Mouse (Mus musculus): Measurements from ENCODE around the gene Odf3l2. TPM values are rescaled to one million over a fixed set of nuclear protein-coding genes. Genes with fewer than 3 reads are reported as not detected.

The Odf3l2 gene
- polyA plus RNA-seq, 1 experiment: not detected

DNA sequence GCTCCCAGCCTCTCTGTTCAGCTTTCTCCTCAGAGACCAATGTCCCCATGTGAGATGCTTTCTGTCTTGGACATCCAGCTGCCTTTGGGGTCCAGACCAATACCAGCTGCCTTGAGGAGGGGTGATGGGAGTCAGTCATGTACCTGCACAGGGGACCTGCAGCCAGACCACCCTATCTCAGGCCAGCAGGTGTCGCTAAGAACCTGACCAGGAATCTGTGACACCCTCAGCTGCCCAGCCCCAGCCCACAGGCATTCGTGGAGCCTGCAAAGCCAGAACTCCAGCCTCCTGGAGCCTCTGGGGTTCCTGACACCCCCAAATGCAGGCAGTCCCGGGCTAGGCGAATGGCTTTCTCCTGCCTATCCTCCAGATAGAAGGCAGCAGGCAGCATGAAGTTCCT is 13.3 kb upstream of the Odf3l2 start:
- no peak for TF ChIP-seq GATA1 (IDR thresholded peaks at IDR 0.05; ENCODE audit: low read length)

DNA sequence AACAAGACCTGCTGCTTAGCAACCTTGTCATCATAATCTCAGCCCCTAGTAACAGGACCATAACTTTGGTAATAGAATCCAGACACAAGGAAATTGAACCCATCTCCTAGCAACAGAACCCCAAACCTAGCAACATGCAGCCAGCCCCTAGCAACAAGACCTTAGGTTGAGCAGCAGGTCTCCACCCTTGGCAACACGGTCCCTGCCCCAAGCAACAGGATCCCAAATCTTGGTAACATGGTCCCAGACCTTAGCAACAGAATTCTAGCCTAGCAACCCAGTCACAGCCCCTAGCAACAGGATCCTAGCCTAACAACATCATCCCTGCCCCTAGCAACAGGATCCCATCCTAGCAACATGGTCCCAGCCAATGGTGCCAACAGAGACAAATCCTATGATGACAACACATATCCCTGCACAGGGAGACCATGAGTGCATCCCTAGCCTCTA is 9.4 kb upstream of the Odf3l2 start:
- no peak for TF ChIP-seq GATA1 (IDR thresholded peaks at IDR 0.05; ENCODE audit: low read length)

- TF ChIP-seq GATA1 (IDR thresholded peaks at IDR 0.05; ENCODE audit: low read length): no peak
Measured at GRCm38 (mm10) chr10:79652789-79653188, 7.3 kb upstream of the Odf3l2 start.

GRCm38 (mm10) chr10:79649070-79649751 is 3.7 kb upstream of the Odf3l2 start:
- TF ChIP-seq GATA1 (IDR thresholded peaks at IDR 0.05; ENCODE audit: low read length): no peak

DNA sequence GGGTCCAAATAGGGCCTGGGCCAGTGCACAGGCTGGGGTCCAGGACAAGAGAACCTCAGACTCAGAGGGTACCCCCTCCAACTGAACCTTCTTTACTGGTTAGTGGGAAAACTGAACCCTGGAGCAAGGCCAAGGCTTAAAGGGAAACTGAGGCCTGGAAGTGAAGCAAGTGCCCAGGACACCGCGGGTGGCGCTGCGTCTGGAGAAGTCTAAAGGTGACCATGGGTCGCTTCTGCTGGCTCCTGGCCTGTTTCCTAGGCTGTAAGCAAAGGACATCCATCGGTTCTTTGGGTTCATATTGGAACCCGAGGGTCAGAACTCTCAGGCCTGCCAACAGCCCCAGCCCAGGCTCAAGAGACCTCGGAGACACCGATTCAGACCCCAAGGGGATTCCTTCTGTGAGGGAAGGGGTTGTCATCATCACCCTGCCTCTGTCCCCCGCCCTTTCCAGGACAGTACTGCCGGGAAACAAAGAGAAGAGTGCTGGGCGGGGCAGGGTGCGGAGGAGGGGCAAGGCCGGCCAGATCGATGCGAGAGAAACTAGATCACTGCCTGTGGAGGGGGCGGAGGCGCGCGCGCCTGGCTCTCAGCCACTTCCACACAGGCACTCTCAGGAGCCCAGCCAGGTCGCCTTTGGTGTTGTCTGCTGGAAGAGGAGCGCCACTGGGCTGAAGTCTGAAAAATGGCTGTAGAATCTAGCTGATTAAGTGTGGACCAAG is 6.9 kb downstream of the Odf3l2 start:
- no peak for TF ChIP-seq GATA1 (IDR thresholded peaks at IDR 0.05; ENCODE audit: low read length)

GRCm38 (mm10) chr10:79637128-79638110 is 8.1 kb downstream of the Odf3l2 start, which contains the start of gene Shc2:
Gene Shc2, minus strand, starts transcription at chr10:79637918.
- no peak for TF ChIP-seq GATA1 (IDR thresholded peaks at IDR 0.05; ENCODE audit: low read length)

- TF ChIP-seq GATA1 (IDR thresholded peaks at IDR 0.05; ENCODE audit: low read length): no peak
Measured at GRCm38 (mm10) chr10:79636287-79636686, 9.3 kb downstream of the Odf3l2 start.

- TF ChIP-seq GATA1 (IDR thresholded peaks at IDR 0.05; ENCODE audit: low read length): no peak
Measured at GRCm38 (mm10) chr10:79633006-79633777, 12.3 kb downstream of the Odf3l2 start.

GRCm38 (mm10) chr10:79631432-79631831 is 14.1 kb downstream of the Odf3l2 start:
- no peak for TF ChIP-seq GATA1 (IDR thresholded peaks at IDR 0.05; ENCODE audit: low read length)

DNA sequence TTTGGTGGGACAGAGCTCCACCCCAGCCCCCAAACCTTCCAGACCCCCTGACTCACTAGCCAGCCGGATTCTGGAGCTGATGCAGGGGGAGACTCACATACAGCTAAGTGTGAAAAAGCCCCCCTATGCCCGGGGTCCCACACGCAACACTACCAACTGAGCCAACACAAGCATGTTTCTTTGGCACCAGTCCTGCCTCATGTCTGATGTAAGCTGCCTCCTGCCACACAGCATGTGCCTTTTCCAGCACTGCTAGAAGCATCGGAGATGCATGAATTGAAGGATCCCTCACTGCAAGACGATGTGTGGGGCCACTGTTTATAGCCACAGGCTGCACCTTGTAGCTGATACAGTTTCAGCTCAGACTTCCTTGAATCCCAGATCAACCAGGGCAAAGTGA is 17.2 kb downstream of the Odf3l2 start:
- TF ChIP-seq GATA1 (IDR thresholded peaks at IDR 0.05; ENCODE audit: low read length): no peak

GRCm38 (mm10) chr10:79626156-79626555 is 19.4 kb downstream of the Odf3l2 start:
- TF ChIP-seq GATA1 (IDR thresholded peaks at IDR 0.05; ENCODE audit: low read length): no peak

DNA sequence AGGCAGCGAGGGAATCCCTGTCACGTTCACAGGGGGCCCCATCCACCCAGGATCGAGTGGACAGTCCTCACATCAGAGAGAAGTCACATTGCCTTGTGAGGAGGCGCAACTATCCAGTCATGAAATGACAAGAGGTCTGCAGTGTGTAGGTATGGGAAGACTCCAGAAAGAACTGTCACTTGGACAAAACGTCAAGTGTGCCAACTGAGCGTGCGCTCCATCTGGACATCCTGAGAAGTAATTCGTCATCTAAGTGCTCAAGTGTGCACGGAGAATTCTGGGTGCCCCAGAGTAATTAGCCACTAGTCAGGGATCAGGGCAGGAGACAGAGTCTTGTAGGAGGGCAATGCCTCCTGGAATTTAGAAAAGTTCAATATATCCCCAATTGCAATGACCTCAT is 20.1 kb downstream of the Odf3l2 start:
- TF ChIP-seq GATA1 (IDR thresholded peaks at IDR 0.05; ENCODE audit: low read length): no peak

DNA sequence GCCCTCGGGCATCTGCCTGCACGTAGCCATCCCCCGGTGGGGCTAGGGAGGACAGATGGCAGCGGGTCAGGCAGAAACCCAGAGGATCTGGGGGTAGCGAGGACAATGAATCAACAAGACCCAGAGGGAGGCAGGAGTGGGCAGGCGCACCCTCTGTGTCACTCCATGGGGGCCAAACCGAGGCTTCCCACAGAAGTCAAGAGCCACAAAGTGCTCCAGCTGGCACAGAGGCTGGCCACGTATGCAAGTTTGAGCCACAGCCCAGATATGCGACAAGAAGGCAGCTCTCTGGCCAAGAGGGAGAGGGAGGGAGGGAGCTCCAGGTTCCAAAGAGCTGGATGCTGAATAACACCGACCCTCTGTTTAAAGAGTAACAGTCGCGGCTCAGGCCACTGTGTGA is 21.6 kb downstream of the Odf3l2 start:
- no peak for TF ChIP-seq GATA1 (IDR thresholded peaks at IDR 0.05; ENCODE audit: low read length)

DNA sequence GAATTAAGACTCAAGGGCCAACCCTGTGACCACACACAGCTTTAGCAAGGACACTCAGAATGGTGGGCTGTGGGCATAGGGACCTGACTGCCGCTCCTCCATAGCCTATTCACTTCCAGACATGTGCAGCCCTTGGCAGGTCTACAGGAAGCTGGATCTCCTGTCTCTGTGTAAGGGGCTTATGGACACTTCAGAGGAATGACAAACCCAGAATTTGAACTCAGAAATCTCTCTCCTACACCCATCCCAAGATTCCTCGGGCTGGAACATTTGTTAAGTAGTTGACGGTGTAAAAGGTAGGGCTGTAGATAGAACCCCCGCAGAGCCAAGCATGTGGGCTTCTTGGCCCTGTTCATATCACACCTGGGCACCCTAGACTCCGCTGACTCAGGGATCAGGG is 29.2 kb downstream of the Odf3l2 start:
- TF ChIP-seq GATA1 (IDR thresholded peaks at IDR 0.05; ENCODE audit: low read length): no peak

- no peak for TF ChIP-seq GATA1 (IDR thresholded peaks at IDR 0.05; ENCODE audit: low read length)
Measured at GRCm38 (mm10) chr10:79615860-79616259, 29.7 kb downstream of the Odf3l2 start.

All from G1E-ER4 (cell line).